Mouse (Mus musculus) midbrain, postnatal 0 days (tissue): ENCODE data around the gene Plgrkt. TPM values are rescaled to one million over a fixed set of nuclear protein-coding genes. Genes with fewer than 3 reads are reported as not detected.

Source experiments
- ATAC-seq: fragments of 200-750 bp; cut with Nextera tagmentation; 2 replicates; pipeline ENCODE4 v1.8.0; 2017; ENCODE audit warnings: moderate number of reproducible peaks, mild to moderate bottlenecking, moderate TSS enrichment, moderate library complexity; ENCODE audit not compliant: low FRiP score
- DNase-seq: peaks from one replicate; pipeline ENCODE4 v3.0.0-alpha.2; 2015; ENCODE audit warnings: low spot score
- H3K27ac ChIP-seq: fragments of 300-500 bp; sonication (generic); 2 replicates; pipeline ENCODE4 v1.5.1; 2014; ENCODE audit warnings: low read depth, mild to moderate bottlenecking, low read length, mixed read lengths
- H3K27me3 ChIP-seq: fragments of 300-500 bp; sonication (generic); 2 replicates; pipeline ENCODE4 v1.6.1; 2014; ENCODE audit warnings: low read length, control low read depth, mixed read lengths; ENCODE audit not compliant: insufficient read depth
- H3K36me3 ChIP-seq: fragments of 300-500 bp; sonication (generic); 2 replicates; pipeline ENCODE4 v1.6.1; 2014; ENCODE audit warnings: low read length, control low read depth, mixed read lengths; ENCODE audit not compliant: insufficient read depth
- H3K4me1 ChIP-seq: fragments of 300-500 bp; sonication (generic); 2 replicates; pipeline ENCODE4 v1.6.1; 2014; ENCODE audit warnings: mild to moderate bottlenecking, control low read depth, antibody characterized with exemption, low read length, mixed read lengths; ENCODE audit not compliant: insufficient read depth
- H3K4me2 ChIP-seq: fragments of 300-500 bp; sonication (generic); 2 replicates; pipeline ENCODE4 v1.6.1; 2014; ENCODE audit warnings: low read depth, mild to moderate bottlenecking, low read length, mixed read lengths; ENCODE audit not compliant: poor library complexity, severe bottlenecking
- H3K4me3 ChIP-seq: fragments of 300-500 bp; sonication (generic); 2 replicates; pipeline ENCODE4 v1.5.1; 2014; ENCODE audit warnings: low read depth, mild to moderate bottlenecking, low read length, moderate library complexity
- H3K9ac ChIP-seq: fragments of 300-500 bp; sonication (generic); replicated peaks from 2 replicates; pipeline ENCODE4 v1.6.1; 2014; ENCODE audit warnings: mild to moderate bottlenecking, low read length, moderate library complexity, mixed read lengths; ENCODE audit not compliant: poor library complexity, severe bottlenecking
- H3K9me3 ChIP-seq: fragments of 300-500 bp; sonication (generic); 2 replicates; pipeline ENCODE4 v1.6.1; 2016; ENCODE audit warnings: low read length, control low read depth
- CTCF ChIP-seq: IDR thresholded peaks from 2 replicates; pipeline ENCODE4 v1.5.1; 2016; ENCODE audit warnings: antibody characterized with exemption, mild to moderate bottlenecking
- WGBS: fragments of 180-500 bp; shearing (Covaris S2); extraction: QIAGEN DNeasy Blood & Tissue Kit; methylation state at CpG from one replicate; pipeline ENCODE4 v1.1.7; 2014; 5-methylcytosine and 5-hydroxymethylcytosine counted together
- polyA plus RNA-seq: library from polyadenylated mRNA; unstranded; fragments of >200 nt; fragmentation: Nextera tagmentation; extraction: Ambion mirVana; gene quantifications from 2 replicates; pipeline ENCODE4 v1.2.1, GENCODE M21; 2015
- total RNA-seq: library from RNA; depleted of rRNA; stranded (reverse); fragments of >200 nt; gene quantifications from 2 replicates; pipeline ENCODE4 v1.2.3, GENCODE M21; 2014

Plgrkt gene
- total and polyA plus RNA-seq, 2 experiments from 2014 or later: 26.4 to 61.9 TPM

DNA sequence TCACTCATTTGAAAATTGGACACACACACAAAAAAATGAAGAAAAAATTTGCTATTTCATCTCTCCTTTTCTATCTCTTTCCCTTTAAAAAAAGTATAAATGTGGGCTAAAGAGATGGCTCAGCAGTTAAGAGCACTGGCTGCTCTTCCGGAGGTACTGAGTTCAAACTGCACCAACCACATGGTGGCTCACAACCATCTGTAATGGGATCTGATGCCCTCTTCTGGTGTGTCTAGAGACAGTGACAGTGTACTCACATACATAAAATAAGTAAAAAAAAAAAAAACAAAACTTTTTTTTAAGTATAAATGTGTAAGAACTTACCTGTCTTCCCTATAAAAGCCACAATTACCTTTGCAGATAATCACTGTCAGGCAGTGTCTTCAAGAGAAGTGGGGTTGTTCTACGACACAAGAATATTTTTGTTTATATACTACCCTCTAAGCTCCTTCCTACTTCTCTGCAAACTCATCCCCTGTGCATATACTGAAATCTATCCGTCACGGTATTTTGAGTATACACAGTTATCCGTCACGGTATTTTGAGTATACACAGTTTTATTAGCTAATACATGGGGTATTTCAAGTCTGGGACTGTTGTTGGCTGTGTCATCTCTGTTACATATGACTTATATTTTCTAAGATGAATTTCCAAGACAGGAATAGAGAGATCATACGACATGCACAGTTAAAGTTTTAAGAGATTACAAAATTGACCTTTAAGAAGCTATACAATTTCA lies 3.5 kb upstream of the Plgrkt start:
- Histone ChIP-seq H3K36me3 (no peaks in the 10 kb centered on the region), H3K4me1 (no peaks in the 10 kb centered on the region), H3K27ac (no peak overlapping the region), H3K4me3 (no peak overlapping the region), H3K9ac (no peak overlapping the region), H3K27me3 (no peaks in the 10 kb centered on the region), H3K4me2 (no peak overlapping the region), H3K9me3 (no peaks in the 10 kb centered on the region)
- DNase-seq (no peak), ATAC-seq (no peak)
- 94% methylated on average over 7 of the region's 7 CpGs for WGBS
- no peak for TF ChIP-seq CTCF

GRCm38 (mm10) chr19:29370112-29370511 lies 2.9 kb upstream of the Plgrkt start:
- Histone ChIP-seq H3K9me3 (no peaks in the 10 kb centered on the region), H3K4me2 (no peak overlapping the region), H3K27me3 (no peaks in the 10 kb centered on the region), H3K4me1 (no peaks in the 10 kb centered on the region), H3K9ac (no peak overlapping the region), H3K4me3 (no peak overlapping the region), H3K27ac (no peak overlapping the region), H3K36me3 (no peaks in the 10 kb centered on the region)
- 80% methylated on average over 12 of the region's 12 CpGs for WGBS
- ATAC-seq (no peak), DNase-seq (no peak)
- TF ChIP-seq CTCF: no peak

DNA sequence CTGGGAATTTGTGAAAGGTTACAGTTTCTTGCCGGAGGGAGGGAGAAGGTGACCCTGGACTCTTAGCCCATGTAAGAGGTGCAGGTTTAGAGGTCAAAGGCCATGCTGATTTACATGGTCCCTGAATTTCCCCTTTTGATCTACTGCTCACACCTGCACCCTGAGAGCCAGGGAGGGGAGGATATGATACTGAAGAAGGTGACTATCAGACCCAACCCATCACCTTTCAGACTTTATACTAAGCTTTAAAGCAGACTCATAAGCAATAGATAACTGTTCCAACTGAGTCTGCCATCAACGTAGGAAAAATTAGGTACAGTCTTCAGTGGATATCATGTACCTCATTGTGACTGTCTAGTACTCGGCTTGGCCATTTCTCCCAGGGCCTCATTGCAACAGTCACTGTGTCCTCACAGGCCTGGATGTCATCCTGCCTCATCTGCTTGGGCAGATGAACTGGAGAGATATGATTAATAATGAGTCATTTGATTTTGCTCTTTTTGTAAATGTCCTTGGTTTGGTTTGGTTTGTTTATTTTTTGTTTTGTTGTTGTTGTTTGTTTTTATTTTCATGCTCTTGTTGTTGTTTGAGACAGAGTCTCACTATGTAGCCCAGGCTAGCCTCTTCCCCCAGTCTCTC lies 1.6 kb upstream of the Plgrkt start:
- WGBS: 84% methylated on average over 3 of the region's 3 CpGs
- TF ChIP-seq CTCF: no peak
- H3K9me3 ChIP-seq: no peaks in the 10 kb centered on the region
- no peak overlapping the region for H3K9ac ChIP-seq
- no peak overlapping the region for H3K4me3 ChIP-seq
- H3K27me3 ChIP-seq: no peaks in the 10 kb centered on the region
- no peaks in the 10 kb centered on the region for H3K4me1 ChIP-seq
- no peaks in the 10 kb centered on the region for H3K36me3 ChIP-seq
- DNase-seq (no peak), ATAC-seq (no peak)
- H3K4me2 ChIP-seq: no peak overlapping the region
- H3K27ac ChIP-seq: no peak overlapping the region

DNA sequence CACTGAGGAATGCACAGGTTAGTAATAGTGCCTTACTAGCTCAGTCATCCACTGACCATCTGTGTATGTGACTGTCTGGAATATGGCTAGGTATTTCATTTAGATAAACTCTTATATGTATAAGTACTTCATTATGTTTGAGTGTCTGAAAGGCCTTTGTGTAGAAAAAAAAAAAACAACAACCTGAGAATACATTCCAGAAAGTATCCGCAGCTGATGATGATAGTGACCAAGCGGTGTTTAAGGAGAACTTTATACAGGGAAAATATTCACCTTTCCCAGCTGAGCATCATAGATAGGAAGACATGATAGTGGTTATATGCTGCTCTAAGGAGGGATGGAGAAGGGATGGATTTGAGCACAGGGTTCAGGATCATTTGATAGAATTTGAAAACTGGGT lies 851 bp upstream of the Plgrkt start:
- no peaks in the 10 kb centered on the region for H3K4me1 ChIP-seq
- ATAC-seq (no peak), DNase-seq (no peak)
- H3K27ac ChIP-seq: no peak overlapping the region
- no peak for TF ChIP-seq CTCF
- no peaks in the 10 kb centered on the region for H3K27me3 ChIP-seq
- WGBS: 90% methylated on average over 2 of the region's 2 CpGs
- no peak overlapping the region for H3K9ac ChIP-seq
- no peak overlapping the region for H3K4me2 ChIP-seq
- no peaks in the 10 kb centered on the region for H3K36me3 ChIP-seq
- H3K9me3 ChIP-seq: no peaks in the 10 kb centered on the region
- no peak overlapping the region for H3K4me3 ChIP-seq

- Histone ChIP-seq H3K36me3 (no peaks in the 10 kb centered on the region), H3K9me3 (no peaks in the 10 kb centered on the region), H3K27ac (no peak overlapping the region), H3K4me1 (no peaks in the 10 kb centered on the region; the same call in 1 of the 2 replicates), H3K9ac (peak overlapping the region; percentile 34; the same call in 1 of the 2 replicates), H3K4me3 (peak overlapping the region; percentile 47), H3K27me3 (no peaks in the 10 kb centered on the region), H3K4me2 (peak overlapping the region; percentile 75)
- DNase-seq (no peak), ATAC-seq (no peak)
- no peak for TF ChIP-seq CTCF
- WGBS: 61% methylated on average over 20 of the region's 20 CpGs
Observed at GRCm38 (mm10) chr19:29366226-29366968, 793 bp downstream of the Plgrkt start.

GRCm38 (mm10) chr19:29365105-29365504 lies 2.1 kb downstream of the Plgrkt start:
- Histone ChIP-seq H3K4me2 (no peak overlapping the region), H3K27me3 (no peaks in the 10 kb centered on the region), H3K4me1 (peaks cover 9% of the 10 kb centered on the region), H3K36me3 (no peaks in the 10 kb centered on the region), H3K9ac (no peak overlapping the region), H3K4me3 (no peak overlapping the region), H3K9me3 (no peaks in the 10 kb centered on the region), H3K27ac (no peak overlapping the region)
- 23% methylated on average over 3 of the region's 3 CpGs for WGBS
- DNase-seq (no peak), ATAC-seq (no peak)
- TF ChIP-seq CTCF: no peak
